Mouse (Mus musculus) v-Abl transformed pro-B cells (cell line): ENCODE data around the gene Ssr2.

ENCODE experiments used
- in situ Hi-C, 2 experiments: fragments of 400-800 bp; cut with MboI; formaldehyde crosslinking; loops; one replicate each; pipeline ENCODE4 v1.15.1; 2025; ENCODE audit not compliant: unreplicated experiment in 2 of 2

The Ssr2 gene

GRCm38 (mm10) chr3:88575540-88575939 is at the start of gene Ssr2:
Gene Ssr2, plus strand, starts transcription at chr3:88575876.
- in situ Hi-C loops = no loop called here

GRCm38 (mm10) chr3:88526157-88527131 is 49.2 kb upstream of the Ssr2 start:
- in situ Hi-C loops = no loop called here

- in situ Hi-C loops = no loop called here
These were observed 48.1 kb upstream of the Ssr2 start for GRCm38 (mm10) chr3:88527565-88527964.

DNA sequence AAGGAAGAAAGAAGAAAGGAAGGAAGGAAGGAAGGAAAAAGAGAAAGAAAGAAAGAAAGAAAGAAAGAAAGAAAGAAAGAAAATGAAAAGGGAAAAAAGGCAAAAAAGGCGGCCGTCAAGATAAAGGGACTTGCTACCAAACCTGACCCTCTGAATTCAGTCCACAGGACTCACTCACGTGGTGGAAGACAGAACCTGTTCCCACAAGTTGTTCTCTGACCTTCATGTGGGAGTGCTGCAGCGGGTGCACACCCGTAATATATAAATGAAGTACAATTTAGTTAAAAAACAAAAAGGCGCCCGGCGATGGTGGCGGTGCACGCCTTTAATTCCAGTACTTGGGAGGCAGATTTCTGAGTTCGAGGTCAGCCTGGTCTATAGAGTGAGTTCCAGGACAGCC is 47.0 kb upstream of the Ssr2 start:
- in situ Hi-C loops = no loop called here

DNA sequence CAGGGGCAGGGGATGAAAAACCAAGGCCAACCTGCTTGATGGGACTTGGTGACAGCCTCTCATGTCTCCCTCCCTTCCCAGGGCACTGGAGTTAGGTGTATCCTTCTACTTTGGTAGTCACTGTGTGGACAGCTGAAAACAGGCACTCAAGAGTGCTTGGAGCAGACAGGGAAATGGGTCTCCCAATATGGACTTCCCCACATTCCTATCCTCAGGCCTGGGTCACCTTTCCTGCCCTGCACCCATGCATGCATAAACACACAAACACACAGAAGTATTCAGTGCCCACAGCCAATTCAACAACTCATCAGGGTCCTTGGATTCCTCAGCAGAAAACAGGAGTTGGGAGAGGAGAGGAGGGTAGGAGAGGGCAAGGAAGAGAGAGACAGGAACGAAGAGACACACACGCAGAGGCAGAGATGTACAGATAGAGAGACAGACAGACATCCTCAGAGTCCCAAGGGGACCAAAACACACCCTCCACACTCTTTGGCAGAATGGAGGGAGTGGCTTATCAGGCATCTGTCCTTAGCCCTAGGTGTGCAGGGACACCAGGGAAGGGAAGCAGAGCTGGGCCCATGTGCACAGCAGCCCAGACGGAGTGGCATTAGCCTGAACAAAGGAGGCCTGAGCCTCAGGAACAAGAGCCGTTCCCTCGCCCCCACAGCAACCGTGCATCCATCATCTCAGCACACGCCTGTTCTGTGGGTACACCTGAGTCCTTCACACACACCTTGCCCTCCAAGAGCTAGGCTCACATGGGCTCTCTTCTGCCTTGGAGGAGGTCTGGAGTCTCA is 46.3 kb upstream of the Ssr2 start:
- in situ Hi-C loops = no loop called here

DNA sequence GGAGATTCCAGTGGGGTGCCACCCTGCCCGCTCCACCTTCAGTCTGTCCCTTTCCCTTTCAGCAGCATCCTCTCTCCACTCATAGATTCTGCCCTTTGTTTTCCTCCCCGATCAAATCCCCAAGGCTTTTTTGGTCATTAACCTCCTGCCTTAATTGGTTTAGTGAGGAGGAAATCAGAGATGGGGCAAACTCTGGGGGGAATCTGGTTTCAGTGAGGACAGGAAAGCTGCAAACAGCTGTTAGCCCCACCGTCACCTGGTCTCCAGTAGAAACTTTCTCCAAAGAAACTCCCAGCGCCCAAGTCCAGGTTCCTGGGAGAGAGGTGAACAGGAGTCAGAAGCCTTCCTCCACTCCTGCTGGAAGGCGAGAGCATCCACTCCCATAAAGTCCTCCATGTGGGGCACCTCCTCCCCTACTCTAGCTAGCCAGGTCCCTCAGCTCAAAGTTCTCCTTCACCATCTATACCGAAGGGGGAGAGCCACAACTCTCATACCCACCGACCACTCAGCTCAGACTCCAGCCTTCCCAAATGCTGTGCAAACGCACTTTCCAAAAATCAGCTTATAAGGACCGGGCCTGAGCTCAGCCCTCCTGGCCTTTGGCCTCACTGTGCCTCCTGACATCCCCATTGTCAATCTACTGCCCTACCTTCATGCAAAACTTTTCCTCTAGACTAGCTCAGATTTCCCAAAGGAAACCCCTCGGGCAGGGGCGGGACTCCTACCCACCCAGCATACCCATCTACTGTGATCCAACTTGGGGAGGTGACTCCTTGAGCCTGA is 45.4 kb upstream of the Ssr2 start:
- in situ Hi-C loops = no loop called here

- in situ Hi-C loops = no loop called here
These were observed 44.1 kb upstream of the Ssr2 start for GRCm38 (mm10) chr3:88531348-88532298.

GRCm38 (mm10) chr3:88532299-88532674 is 43.4 kb upstream of the Ssr2 start, which contains the start of gene Mex3a:
Gene Mex3a, plus strand, starts transcription at chr3:88532395.
- in situ Hi-C loops = no loop called here

- in situ Hi-C loops = no loop called here
These were observed 42.8 kb upstream of the Ssr2 start for GRCm38 (mm10) chr3:88532689-88533511.

- in situ Hi-C loops = no loop called here
These were observed 42.0 kb upstream of the Ssr2 start for GRCm38 (mm10) chr3:88533706-88534105.

DNA sequence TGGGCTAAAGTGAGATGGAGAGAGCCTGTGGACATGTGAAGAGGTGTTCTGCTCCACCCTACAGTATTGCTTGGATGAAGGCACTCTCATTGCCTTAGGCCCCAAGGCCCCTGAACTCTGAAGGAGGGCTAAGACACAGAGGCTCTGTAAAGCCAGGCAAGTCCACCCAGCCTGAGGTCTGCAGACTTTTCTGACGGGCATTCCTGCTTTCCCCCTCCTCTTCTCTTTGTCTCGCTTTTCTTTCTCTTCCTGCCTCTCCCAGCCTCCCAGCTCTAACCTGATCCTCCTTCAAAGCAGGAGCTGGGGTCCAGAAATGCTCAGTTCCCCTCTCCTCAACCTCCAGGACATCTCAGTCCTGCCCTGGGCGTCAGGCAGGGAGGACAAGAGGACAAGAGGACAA is 40.7 kb upstream of the Ssr2 start:
- in situ Hi-C loops = no loop called here

- in situ Hi-C loops = no loop called here
These were observed 40.1 kb upstream of the Ssr2 start for GRCm38 (mm10) chr3:88535527-88535926.

DNA sequence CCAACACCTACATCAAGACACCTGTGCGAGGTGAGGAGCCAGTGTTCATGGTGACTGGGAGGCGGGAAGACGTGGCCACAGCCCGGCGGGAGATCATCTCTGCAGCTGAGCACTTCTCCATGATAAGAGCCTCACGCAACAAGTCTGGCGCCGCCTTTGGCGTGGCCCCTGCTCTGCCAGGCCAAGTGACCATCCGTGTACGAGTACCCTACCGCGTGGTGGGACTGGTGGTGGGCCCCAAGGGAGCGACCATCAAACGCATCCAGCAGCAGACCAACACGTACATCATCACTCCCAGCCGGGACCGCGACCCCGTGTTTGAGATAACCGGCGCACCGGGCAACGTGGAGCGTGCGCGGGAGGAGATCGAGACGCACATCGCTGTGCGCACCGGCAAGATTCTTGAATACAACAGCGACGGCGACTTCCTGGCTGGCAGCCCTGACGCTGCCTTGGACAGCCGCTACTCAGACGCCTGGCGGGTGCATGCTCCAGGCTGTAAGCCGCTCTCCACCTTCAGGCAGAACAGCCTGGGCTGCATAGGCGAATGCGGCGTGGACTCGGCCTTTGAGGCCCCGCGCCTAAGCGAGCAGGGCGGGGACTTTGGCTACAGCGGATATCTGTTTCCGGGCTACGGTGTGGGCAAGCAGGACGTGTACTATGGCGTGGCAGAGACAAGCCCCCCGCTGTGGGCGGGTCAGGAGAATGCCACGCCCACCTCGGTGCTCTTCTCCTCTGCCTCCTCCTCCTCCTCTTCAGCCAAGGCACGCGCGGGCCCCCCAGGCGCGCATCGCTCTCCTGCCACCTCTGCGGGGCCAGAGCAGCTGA is 39.4 kb upstream of the Ssr2 start:
- in situ Hi-C loops = no loop called here

DNA sequence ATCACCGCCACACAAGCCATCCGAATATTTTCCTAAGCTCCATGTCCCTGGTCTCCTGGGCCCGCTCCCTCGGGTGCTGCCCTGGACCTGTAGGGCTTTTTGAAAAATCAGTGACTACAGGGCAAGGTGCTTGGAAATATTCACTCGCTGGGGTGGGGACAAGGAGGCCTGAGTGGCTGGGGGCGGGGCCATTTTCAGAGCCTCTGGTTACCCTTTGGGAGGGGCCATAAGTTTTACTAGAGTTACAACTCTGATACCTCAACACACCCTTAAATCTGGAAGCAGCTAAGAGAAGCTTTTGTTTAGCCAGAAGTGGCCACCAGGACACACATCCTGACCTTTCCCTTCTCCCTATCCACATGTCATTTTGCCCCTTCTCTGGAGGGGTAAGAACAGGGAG is 38.5 kb upstream of the Ssr2 start:
- in situ Hi-C loops = no loop called here

- in situ Hi-C loops = no loop called here
These were observed 37.2 kb upstream of the Ssr2 start for GRCm38 (mm10) chr3:88538271-88539145.

DNA sequence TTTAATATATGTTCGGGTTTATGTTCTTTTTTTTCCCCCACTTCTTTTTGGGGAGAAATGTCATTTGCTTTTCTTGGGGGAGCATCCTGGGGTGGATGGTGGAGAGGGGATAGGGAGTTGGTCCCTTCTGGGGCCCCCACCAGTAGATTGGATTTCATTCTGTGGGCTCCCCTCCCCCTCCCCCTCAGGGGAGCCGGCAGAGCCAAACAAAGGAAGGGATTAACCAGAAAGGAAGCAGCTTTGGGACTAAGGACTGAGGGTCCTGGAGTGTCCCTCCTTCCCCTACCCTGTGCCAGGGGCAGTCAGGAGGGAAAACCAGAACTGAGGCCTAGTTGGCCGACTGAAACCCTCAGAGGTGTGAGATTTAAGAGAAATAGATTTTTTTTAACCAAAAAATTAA is 36.3 kb upstream of the Ssr2 start:
- in situ Hi-C loops = no loop called here

DNA sequence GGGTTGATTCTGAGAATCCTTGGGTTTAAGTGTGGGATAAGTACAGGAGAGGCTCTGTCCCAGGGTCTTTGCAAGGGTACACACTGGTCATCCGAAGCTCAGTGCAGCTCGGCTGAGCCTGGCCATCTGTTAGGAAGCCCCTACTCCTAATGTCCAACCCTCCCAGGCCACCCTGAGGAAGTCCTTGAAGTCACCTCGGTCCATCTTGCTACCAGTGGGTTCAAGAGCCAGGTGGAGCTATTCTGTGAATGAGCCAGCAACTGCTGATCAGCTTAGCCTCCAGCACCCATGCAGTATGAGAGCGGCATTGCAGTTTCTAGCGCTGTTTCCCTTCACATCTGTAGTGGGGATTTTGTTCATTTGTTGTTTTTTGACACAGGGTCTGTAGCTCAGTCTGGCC is 35.6 kb upstream of the Ssr2 start:
- in situ Hi-C loops = no loop called here
